Mouse (Mus musculus) E14TG2a.4 (cell line): ENCODE measurements at regions not wholly inside any gene's neighbourhood (a gene's known extent, or its start where the extent isn't known, plus 50 kb on each side); places are given as distances from the start of the nearest gene placed in this dataset.

Experiments used
- CTCF ChIP-seq: conservative IDR thresholded peaks from 2 replicates; pipeline ENCODE4 v1.5.1; 2014; ENCODE audit warnings: low read length
- NANOG ChIP-seq: IDR thresholded peaks from 2 replicates; pipeline ENCODE4 v1.6.1; 2014; ENCODE audit warnings: borderline replicate concordance, low read length, mixed read lengths
- POU5F1 ChIP-seq: IDR thresholded peaks from 2 replicates; pipeline ENCODE4 v1.6.1; 2014; ENCODE audit warnings: low read length, borderline replicate concordance

- no peak for TF ChIP-seq NANOG
- TF ChIP-seq CTCF, result no peak
- TF ChIP-seq POU5F1, result no peak
These were observed 326.3 kb downstream of the Gm11361 start for GRCm38 (mm10) chr13:28583617-28584016.
